Mouse (Mus musculus): ENCODE measurements around the gene D430041D05Rik.

DNA sequence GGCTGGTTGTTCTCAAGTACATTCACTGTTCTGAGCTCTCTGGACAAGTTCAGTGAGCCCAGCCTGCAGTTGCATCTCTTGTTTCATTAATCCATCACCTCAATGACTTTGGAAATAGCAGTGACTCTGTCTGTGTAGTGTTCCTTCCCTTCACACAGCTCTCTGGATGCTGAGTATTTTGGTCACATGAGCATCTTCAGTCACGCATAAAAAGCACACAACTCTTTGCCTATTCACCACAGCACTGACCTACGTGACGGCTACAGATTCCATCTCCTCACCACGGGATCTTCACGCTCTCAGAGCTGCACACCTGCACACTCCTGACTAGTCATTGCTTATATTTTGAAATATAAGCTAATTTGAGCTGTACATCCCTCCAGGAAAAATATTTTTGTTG is 202.4 kb downstream of the D430041D05Rik start:
- TF ChIP-seq FLI1 (IDR thresholded peaks at IDR 0.05; ENCODE audit: low read length), result no peak
- no peak for TF ChIP-seq GATA1 (IDR thresholded peaks at IDR 0.05; ENCODE audit: borderline replicate concordance, low read length)
